Mouse (Mus musculus) liver, embryonic 11.5 days (tissue): ENCODE data around the gene Ptp4a2. TPM values are rescaled to one million over a fixed set of nuclear protein-coding genes. Genes with fewer than 3 reads are reported as not detected.
"Not testable (repeated sequence)": the region's sequence is repeated elsewhere in the genome, so short reads cannot be mapped to it uniquely, and the experiment has no call there.

Experiments used
- ATAC-seq: fragments of 200-750 bp; cut with Nextera tagmentation; replicated peaks from 2 replicates; pipeline ENCODE4 v1.8.0; 2017; ENCODE audit warnings: moderate number of reproducible peaks, mild to moderate bottlenecking, moderate TSS enrichment, moderate library complexity; ENCODE audit not compliant: low FRiP score
- DNase-seq: peaks from one replicate; pipeline ENCODE4 v3.0.0-alpha.2; 2017; ENCODE audit warnings: low spot score
- H3K27ac ChIP-seq: fragments of 300-500 bp; sonication (generic); 2 replicates; pipeline ENCODE4 v1.5.1; 2014; ENCODE audit warnings: mild to moderate bottlenecking, low read depth, low read length, control low read depth
- H3K27me3 ChIP-seq: fragments of 300-500 bp; sonication (generic); replicated peaks from 2 replicates; pipeline ENCODE4 v1.6.1; 2014; ENCODE audit warnings: low read length, mixed read lengths; ENCODE audit not compliant: control insufficient read depth, insufficient read depth
- H3K36me3 ChIP-seq: fragments of 300-500 bp; sonication (generic); 2 replicates; pipeline ENCODE4 v1.6.1; 2014; ENCODE audit warnings: mild to moderate bottlenecking, low read length, moderate library complexity, mixed read lengths; ENCODE audit not compliant: control insufficient read depth, insufficient read depth
- H3K4me1 ChIP-seq: fragments of 300-500 bp; sonication (generic); replicated peaks from 2 replicates; pipeline ENCODE4 v1.6.1; 2014; ENCODE audit warnings: low read length, mixed read lengths; ENCODE audit not compliant: control insufficient read depth, insufficient read depth
- H3K4me2 ChIP-seq: fragments of 300-500 bp; sonication (generic); 2 replicates; pipeline ENCODE4 v1.6.1; 2014; ENCODE audit warnings: mild to moderate bottlenecking, control low read depth, moderate library complexity
- H3K4me3 ChIP-seq: fragments of 300-500 bp; sonication (generic); 2 replicates; pipeline ENCODE4 v1.5.1; 2014; ENCODE audit warnings: low read depth, low read length, control low read depth
- H3K9ac ChIP-seq: fragments of 300-500 bp; sonication (generic); 2 replicates; pipeline ENCODE4 v1.6.1; 2014; ENCODE audit warnings: low read depth, low read length, control low read depth
- H3K9me3 ChIP-seq: fragments of 300-500 bp; sonication (generic); 2 replicates; pipeline ENCODE4 v1.6.1; 2016; ENCODE audit warnings: low read length, inconsistent platforms, mixed read lengths; ENCODE audit not compliant: control insufficient read depth
- WGBS: fragments of 180-500 bp; shearing (Covaris S2); extraction: QIAGEN DNeasy Blood & Tissue Kit; methylation state at CpG from one replicate; pipeline ENCODE4 v1.1.7; 2014; 5-methylcytosine and 5-hydroxymethylcytosine counted together
- polyA plus RNA-seq: library from polyadenylated mRNA; unstranded; fragments of >200 nt; fragmentation: Nextera tagmentation; extraction: Ambion mirVana; gene quantifications from 2 replicates; pipeline ENCODE4 v1.2.1, GENCODE M21; 2014

Ptp4a2 gene
- 279 and 298 TPM in 2 replicates for polyA plus RNA-seq

GRCm38 (mm10) chr4:129810798-129811604 lies at the start of gene Ptp4a2:
Gene Ptp4a2, plus strand, starts transcription at chr4:129811219.
- Histone ChIP-seq H3K4me2 (peak within 1 kb of the TSS; percentile 82), H3K9me3 (no peaks in the 10 kb centered on the region), H3K27ac (peak within 1 kb of the TSS; percentile 53), H3K4me3 (peak within 1 kb of the TSS; percentile 49), H3K9ac (peak within 1 kb of the TSS; percentile 64), H3K36me3 (no peaks in the 10 kb centered on the region), H3K27me3 (no peaks in the 10 kb centered on the region), H3K4me1 (peaks cover 5% of the 10 kb centered on the region)
- ATAC-seq (peak; percentile 84), DNase-seq (peak; percentile 78)
- WGBS = 4% methylated on average over 35 of the region's 35 CpGs

- ATAC-seq = no peak
- H3K36me3 ChIP-seq = no peaks in the 10 kb centered on the region
- no peaks in the 10 kb centered on the region for H3K4me1 ChIP-seq
- DNase-seq = no peak
- no peaks in the 10 kb centered on the region for H3K9me3 ChIP-seq
- H3K4me2 ChIP-seq = no peak overlapping the region
- H3K27ac ChIP-seq = no peak overlapping the region
- 63% methylated on average over 12 of the region's 12 CpGs for WGBS
- H3K27me3 ChIP-seq = no peaks in the 10 kb centered on the region
- no peak overlapping the region for H3K9ac ChIP-seq
- no peak overlapping the region for H3K4me3 ChIP-seq
Measured at GRCm38 (mm10) chr4:129761606-129762005, 49.4 kb upstream of the Ptp4a2 start.

- WGBS = 72% methylated on average over 1 of the region's 1 CpGs
- ATAC-seq, H3K4me2 ChIP-seq: not testable (repeated sequence)
Measured at GRCm38 (mm10) chr4:129762496-129762895, 48.5 kb upstream of the Ptp4a2 start.

DNA sequence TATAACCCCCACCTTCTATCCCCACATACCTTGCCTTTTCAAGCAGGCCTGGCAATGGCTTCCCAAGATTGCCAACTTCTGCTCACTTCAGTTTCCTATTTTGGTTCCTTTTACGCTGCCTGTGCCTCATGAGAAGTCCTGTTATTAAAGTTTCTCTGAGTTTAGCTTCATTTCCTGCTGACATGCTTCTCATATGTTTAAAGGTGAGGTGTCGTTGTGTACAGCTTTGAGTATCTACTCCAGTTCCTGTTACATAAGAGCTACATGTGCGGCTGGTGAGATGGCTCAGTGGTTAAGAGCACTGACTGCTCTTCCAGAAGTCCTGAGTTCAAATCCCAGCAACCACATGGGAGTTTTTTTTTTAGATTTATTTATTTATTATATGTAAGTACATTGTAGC lies 45.7 kb upstream of the Ptp4a2 start:
- WGBS = 78% methylated on average over 3 of the region's 3 CpGs

More at GRCm38 (mm10) chr4:129762496-129762895, 48.5 kb upstream of the Ptp4a2 start:
- H3K27ac ChIP-seq, H3K9ac ChIP-seq, H3K9me3 ChIP-seq, DNase-seq, H3K27me3 ChIP-seq, H3K4me1 ChIP-seq, H3K4me3 ChIP-seq, H3K36me3 ChIP-seq: not testable (repeated sequence)

GRCm38 (mm10) chr4:129767782-129768181 lies 43.2 kb upstream of the Ptp4a2 start:
- H3K4me2 ChIP-seq = no peak overlapping the region
- H3K4me1 ChIP-seq = peaks cover 8% of the 10 kb centered on the region
- H3K27ac ChIP-seq = no peak overlapping the region
- ATAC-seq = no peak
- DNase-seq = no peak
- no peaks in the 10 kb centered on the region for H3K36me3 ChIP-seq
- H3K4me3 ChIP-seq = no peak overlapping the region
- peaks cover 10% of the 10 kb centered on the region for H3K27me3 ChIP-seq
- H3K9me3 ChIP-seq = no peaks in the 10 kb centered on the region
- 88% methylated on average over 8 of the region's 8 CpGs for WGBS
- H3K9ac ChIP-seq = no peak overlapping the region

More for the DNA sequence above, 45.7 kb upstream of the Ptp4a2 start:
- Histone ChIP-seq H3K4me3 (no peak overlapping the region), H3K27ac (no peak overlapping the region), H3K9me3 (no peaks in the 10 kb centered on the region), H3K27me3 (no peaks in the 10 kb centered on the region), H3K9ac (no peak overlapping the region), H3K36me3 (no peaks in the 10 kb centered on the region), H3K4me2 (no peak overlapping the region), H3K4me1 (no peaks in the 10 kb centered on the region)
- DNase-seq = no peak
- ATAC-seq = no peak

- DNase-seq, H3K4me1 ChIP-seq, H3K4me2 ChIP-seq, ATAC-seq, H3K4me3 ChIP-seq, H3K36me3 ChIP-seq, H3K9me3 ChIP-seq, H3K9ac ChIP-seq, H3K27ac ChIP-seq: not testable (repeated sequence)
- H3K27me3 ChIP-seq = peaks cover 10% of the 10 kb centered on the region
- 50% methylated on average over 3 of the region's 3 CpGs for WGBS
Measured at GRCm38 (mm10) chr4:129768742-129769141, 42.3 kb upstream of the Ptp4a2 start.

GRCm38 (mm10) chr4:129770600-129770999 lies 40.4 kb upstream of the Ptp4a2 start:
- peaks cover 10% of the 10 kb centered on the region for H3K27me3 ChIP-seq
- no peak overlapping the region for H3K4me3 ChIP-seq
- H3K27ac ChIP-seq = no peak overlapping the region
- WGBS = 41% methylated on average over 6 of the region's 6 CpGs
- no peak overlapping the region for H3K9ac ChIP-seq
- DNase-seq (no peak), ATAC-seq (no peak)
- H3K9me3 ChIP-seq = no peaks in the 10 kb centered on the region
- H3K4me2 ChIP-seq = no peak overlapping the region
- peaks cover 8% of the 10 kb centered on the region for H3K4me1 ChIP-seq
- no peaks in the 10 kb centered on the region for H3K36me3 ChIP-seq

- H3K4me1 ChIP-seq = peaks cover 8% of the 10 kb centered on the region
- DNase-seq (no peak), ATAC-seq (no peak)
- 31% methylated on average over 7 of the region's 7 CpGs for WGBS
- no peak overlapping the region for H3K9ac ChIP-seq
- peak overlapping the region; percentile 52 for H3K4me2 ChIP-seq
- H3K27me3 ChIP-seq = peaks cover 10% of the 10 kb centered on the region
- H3K9me3 ChIP-seq = no peaks in the 10 kb centered on the region
- 0 out of 2 replicates have a peak overlapping the region, but pooled peaks have one; percentile 10 for H3K4me3 ChIP-seq
- no peak overlapping the region for H3K27ac ChIP-seq
- H3K36me3 ChIP-seq = no peaks in the 10 kb centered on the region
Measured at GRCm38 (mm10) chr4:129771314-129771671, 39.7 kb upstream of the Ptp4a2 start.
